Mouse (Mus musculus): ENCODE results near the gene Zbtb18.

Gene Zbtb18

DNA sequence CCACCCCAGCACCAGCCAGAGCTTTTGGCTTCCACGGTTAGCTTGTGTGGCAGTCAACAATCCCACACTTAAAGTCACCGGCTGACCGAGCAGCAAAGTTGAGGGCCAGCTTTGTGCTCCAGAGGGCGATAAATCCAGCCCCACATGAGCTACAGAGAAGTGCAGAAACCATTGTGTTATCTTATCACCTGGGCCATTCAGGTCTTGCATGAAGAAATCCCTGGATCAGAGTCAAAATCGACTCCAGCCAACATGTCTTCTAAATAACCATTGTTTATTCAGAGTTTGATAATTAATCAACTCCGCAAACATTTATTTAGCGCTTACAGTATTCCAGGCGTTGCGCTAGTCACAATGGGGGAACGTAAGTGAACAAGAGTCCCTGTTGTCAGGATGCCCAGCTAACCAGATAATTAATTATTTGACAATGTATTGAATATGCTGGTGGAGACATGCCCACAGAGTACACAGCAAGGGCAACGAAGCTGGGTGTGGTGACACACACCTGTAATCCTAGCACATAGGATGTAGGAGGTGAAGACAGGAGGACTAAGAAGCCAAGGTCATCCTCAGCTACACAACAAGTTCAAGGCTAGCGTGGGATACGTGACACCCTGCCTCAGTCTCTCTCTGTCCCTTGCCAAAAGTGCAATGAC lies 33.5 kb downstream of the Zbtb18 start:
- in situ Hi-C loops (cut with MboI; ENCODE audit: low sequenced_read_pairs): no loop called here

GRCm38 (mm10) chr1:177478578-177478977 lies 36.4 kb downstream of the Zbtb18 start:
- in situ Hi-C loops (cut with MboI; ENCODE audit: low sequenced_read_pairs): no loop called here

GRCm38 (mm10) chr1:177479356-177480004 lies 37.3 kb downstream of the Zbtb18 start:
- in situ Hi-C loops (cut with MboI; ENCODE audit: low sequenced_read_pairs): no loop called here

- in situ Hi-C loops (cut with MboI; ENCODE audit: low sequenced_read_pairs): no loop called here
Observed at GRCm38 (mm10) chr1:177483612-177484011, 41.5 kb downstream of the Zbtb18 start.

- in situ Hi-C loops (cut with MboI; ENCODE audit: low sequenced_read_pairs): no loop called here
Observed at GRCm38 (mm10) chr1:177484280-177484679, 42.1 kb downstream of the Zbtb18 start.

DNA sequence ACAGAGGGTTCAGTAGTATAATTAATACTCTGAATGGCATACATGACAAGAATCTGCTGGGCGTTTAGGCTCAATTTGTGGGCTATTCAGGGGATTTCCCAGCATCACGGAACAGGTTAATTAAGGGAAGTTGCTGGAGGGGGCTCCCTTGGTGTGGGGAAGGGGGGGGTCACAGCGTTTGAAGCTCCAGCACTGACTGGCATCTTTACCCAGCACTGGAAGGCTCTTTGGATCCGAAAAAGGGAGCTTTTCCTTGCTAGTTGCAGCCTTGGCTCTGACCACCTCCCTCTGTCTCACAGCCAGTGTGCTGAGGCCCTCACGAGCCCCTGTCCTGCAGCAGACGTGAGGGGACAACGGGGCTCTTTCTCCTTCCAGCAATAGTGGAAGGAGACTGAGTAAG lies 42.5 kb downstream of the Zbtb18 start:
- in situ Hi-C loops (cut with MboI; ENCODE audit: low sequenced_read_pairs): no loop called here

DNA sequence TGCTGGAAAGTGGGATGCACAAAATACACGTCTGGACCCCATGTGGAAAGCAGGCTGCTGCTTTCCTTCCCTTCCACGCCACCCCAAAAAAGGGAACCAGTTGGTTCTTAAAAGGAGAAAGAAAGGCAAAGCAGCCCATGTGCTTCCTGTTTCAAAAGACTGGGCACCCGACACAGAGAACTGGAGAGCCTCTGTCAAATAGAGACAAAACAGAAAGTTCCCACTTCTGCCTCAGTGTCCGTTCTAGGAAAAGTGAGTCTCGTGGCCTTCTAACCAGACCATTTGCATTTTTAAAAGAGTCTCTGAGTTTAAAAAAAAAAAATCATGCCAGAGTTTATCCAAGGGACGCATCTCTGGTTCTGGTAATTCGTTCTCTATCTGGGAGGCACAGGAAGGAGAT lies 47.7 kb downstream of the Zbtb18 start:
- in situ Hi-C loops (cut with MboI; ENCODE audit: low sequenced_read_pairs): no loop called here

GRCm38 (mm10) chr1:177490808-177491207 lies 48.7 kb downstream of the Zbtb18 start:
- in situ Hi-C loops (cut with MboI; ENCODE audit: low sequenced_read_pairs): no loop called here

- in situ Hi-C loops (cut with MboI; ENCODE audit: low sequenced_read_pairs): no loop called here
Observed at GRCm38 (mm10) chr1:177491280-177491679, 49.1 kb downstream of the Zbtb18 start.

GRCm38 (mm10) chr1:177494306-177494705 lies 52.2 kb downstream of the Zbtb18 start:
- in situ Hi-C loops (cut with MboI; ENCODE audit: low sequenced_read_pairs): no loop called here

DNA sequence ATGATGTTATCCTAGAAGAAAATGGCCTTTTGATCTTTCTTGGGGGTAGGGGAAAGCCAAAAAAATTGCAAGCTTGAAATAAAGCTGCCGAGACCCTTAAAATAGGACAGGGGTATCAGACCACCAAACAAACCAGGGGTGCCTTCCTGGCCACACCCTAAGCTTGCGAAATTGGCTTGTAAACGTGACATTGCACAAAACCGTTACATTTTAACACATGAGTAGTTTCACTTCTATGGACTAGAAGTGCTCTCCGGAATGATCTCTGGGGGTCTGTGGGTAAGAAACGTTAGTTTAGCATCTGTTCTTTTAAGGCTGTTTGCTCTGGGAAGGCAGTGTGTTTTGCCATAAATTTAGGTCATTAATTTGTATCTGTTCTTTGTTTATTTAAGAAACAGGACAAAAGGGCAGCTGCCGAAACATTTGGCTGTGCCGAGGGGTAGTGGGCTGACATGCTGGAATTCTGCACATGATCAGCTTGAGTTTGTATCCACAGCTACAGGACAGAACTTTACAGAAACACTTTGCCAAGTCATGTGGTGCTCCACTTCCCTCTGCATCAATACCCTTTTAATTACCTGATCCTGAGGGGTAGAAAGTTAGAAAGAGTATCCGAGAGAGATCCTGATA lies 52.9 kb downstream of the Zbtb18 start:
- in situ Hi-C loops (cut with MboI; ENCODE audit: low sequenced_read_pairs): no loop called here

Measured in CH12F3 (cell line).